Mouse (Mus musculus) ES-Bruce4 (cell line): ENCODE measurements around the gene Eaf2. TPM values are rescaled to one million over a fixed set of nuclear protein-coding genes. Genes with fewer than 3 reads are reported as not detected.

ENCODE experiments used
- H3K27ac ChIP-seq: 2 replicates; pipeline ENCODE4 v1.5.1; 2012; ENCODE audit warnings: low read length, inconsistent platforms; ENCODE audit not compliant: insufficient read depth
- H3K27me3 ChIP-seq: 2 replicates; pipeline ENCODE4 v1.6.1; 2012; ENCODE audit warnings: mild to moderate bottlenecking, low read length, inconsistent platforms; ENCODE audit not compliant: control insufficient read depth, poor library complexity, insufficient read depth, severe bottlenecking
- H3K36me3 ChIP-seq: 2 replicates; pipeline ENCODE4 v1.6.1; 2012; ENCODE audit warnings: inconsistent platforms, mild to moderate bottlenecking, low read length, moderate library complexity; ENCODE audit not compliant: control insufficient read depth, poor library complexity, insufficient read depth, severe bottlenecking
- H3K4me1 ChIP-seq: one replicate; pipeline ENCODE4 v1.8.1; 2011; ENCODE audit warnings: low read length; ENCODE audit not compliant: control insufficient read depth, insufficient read depth
- H3K4me3 ChIP-seq: 2 replicates; pipeline ENCODE4 v1.5.1; 2011; ENCODE audit warnings: low read depth, mild to moderate bottlenecking, low read length
- H3K9ac ChIP-seq: 2 replicates; pipeline ENCODE4 v1.6.1; 2012; ENCODE audit warnings: low read depth, mild to moderate bottlenecking, inconsistent platforms; ENCODE audit not compliant: poor library complexity, severe bottlenecking
- H3K9me3 ChIP-seq: replicated peaks from 2 replicates; pipeline ENCODE4 v1.6.1; 2012; ENCODE audit warnings: mild to moderate bottlenecking, low read length, inconsistent platforms; ENCODE audit not compliant: control insufficient read depth, poor library complexity, insufficient read depth, severe bottlenecking
- CTCF ChIP-seq: IDR thresholded peaks from one replicate; pipeline ENCODE4 v1.8.1; 2011; ENCODE audit warnings: low read depth, low read length
- EP300 ChIP-seq: IDR thresholded peaks from 2 replicates; pipeline ENCODE4 v1.6.1; 2011; ENCODE audit warnings: low read depth, low read length; ENCODE audit not compliant: insufficient read depth
- POLR2A ChIP-seq: IDR thresholded peaks from one replicate; pipeline ENCODE4 v1.8.1; 2011; ENCODE audit warnings: low read length; ENCODE audit not compliant: insufficient read depth
- polyA plus RNA-seq: library from polyadenylated mRNA; stranded (reverse); fragments of >200 nt; gene quantifications from 2 replicates; pipeline ENCODE4 v1.2.4, GENCODE M21; 2011; ENCODE audit warnings: low read depth; ENCODE audit not compliant: missing spikeins, insufficient read depth, insufficient read length

Eaf2 gene
- polyA plus RNA-seq, 1 experiment: 2.4 TPM

GRCm38 (mm10) chr16:36790166-36790565 is 84.6 kb downstream of the Eaf2 start:
- H3K9me3 ChIP-seq: no peaks in the 10 kb centered on the region
- no peaks in the 10 kb centered on the region for H3K27me3 ChIP-seq
- H3K4me1 ChIP-seq: no peaks in the 10 kb centered on the region
- no peaks in the 10 kb centered on the region for H3K36me3 ChIP-seq
- no peak overlapping the region for H3K9ac ChIP-seq
- H3K4me3 ChIP-seq: no peak overlapping the region
- H3K27ac ChIP-seq: no peak overlapping the region
- TF ChIP-seq CTCF: no peak

DNA sequence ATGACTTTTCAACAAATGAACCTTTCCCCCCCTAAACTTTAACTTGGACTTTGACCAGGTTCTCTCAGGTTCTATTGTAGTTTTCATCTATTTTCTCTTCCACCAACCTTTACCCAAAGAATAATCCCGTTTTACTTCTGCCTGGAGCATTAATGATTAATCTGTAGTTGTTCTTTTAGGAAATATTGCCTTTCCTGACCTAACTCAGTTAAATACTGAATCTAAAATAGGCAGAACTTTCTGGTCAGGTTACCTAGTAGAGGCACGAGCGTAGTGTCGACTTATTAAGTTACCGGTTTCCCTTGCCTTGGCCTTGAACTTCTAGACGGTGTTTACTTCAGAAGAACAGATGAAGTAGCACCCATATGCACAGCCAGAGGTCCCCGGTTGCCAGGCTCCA is 88.3 kb downstream of the Eaf2 start:
- Histone ChIP-seq H3K4me3 (no peak overlapping the region), H3K4me1 (no peaks in the 10 kb centered on the region), H3K27ac (no peak overlapping the region), H3K36me3 (no peaks in the 10 kb centered on the region), H3K9ac (no peak overlapping the region), H3K9me3 (no peaks in the 10 kb centered on the region), H3K27me3 (no peaks in the 10 kb centered on the region)
- no peak for TF ChIP-seq CTCF
- no peak for TF ChIP-seq EP300
- TF ChIP-seq POLR2A: no peak

DNA sequence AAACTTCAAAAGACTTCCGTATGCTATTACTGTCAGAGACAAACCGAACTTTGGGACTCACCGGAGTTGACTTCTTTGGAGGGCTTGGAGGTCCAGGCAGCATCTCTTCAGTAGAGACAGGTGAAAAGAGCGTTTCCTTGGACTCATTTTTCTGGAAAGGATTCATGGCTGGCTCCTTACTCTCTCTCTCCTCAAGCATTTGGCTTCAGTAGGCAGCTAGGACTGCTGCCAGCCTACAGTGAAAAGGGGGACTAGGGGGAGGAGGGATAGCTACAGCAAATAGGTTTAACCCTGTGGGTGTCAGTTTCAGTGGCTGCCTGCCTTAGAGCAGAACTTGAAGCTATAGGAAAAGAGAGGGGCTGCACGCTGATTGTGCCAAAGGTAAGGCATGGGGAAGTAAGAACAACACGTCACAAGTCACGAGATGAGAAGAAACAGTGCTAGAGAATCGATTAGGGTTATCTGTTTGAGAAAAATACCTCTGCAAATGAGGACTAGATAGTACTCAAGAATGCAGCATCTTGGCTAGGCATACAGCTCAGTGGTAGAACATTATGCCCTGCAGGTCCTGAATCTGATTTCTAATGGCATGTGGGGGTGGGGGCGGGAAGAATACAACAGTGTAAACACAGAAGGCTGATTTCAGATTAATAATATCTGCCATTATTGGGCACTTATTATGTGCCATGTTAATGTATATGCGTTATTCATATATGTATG is 90.0 kb downstream of the Eaf2 start, which contains the start of gene Slc15a2:
Gene Slc15a2 (minus strand): TSS at position 369 of the 720 bp plus-strand sequence.
- no peaks in the 10 kb centered on the region for H3K36me3 ChIP-seq
- no peak within 1 kb of the TSS for H3K27ac ChIP-seq
- no peak within 1 kb of the TSS for H3K4me3 ChIP-seq
- TF ChIP-seq CTCF: no peak
- no peak for TF ChIP-seq EP300
- no peak for TF ChIP-seq POLR2A
- no peaks in the 10 kb centered on the region for H3K9me3 ChIP-seq
- no peaks in the 10 kb centered on the region for H3K4me1 ChIP-seq
- H3K27me3 ChIP-seq: no peaks in the 10 kb centered on the region
- H3K9ac ChIP-seq: no peak within 1 kb of the TSS

- Histone ChIP-seq H3K4me1 (no peaks in the 10 kb centered on the region), H3K27me3 (no peaks in the 10 kb centered on the region), H3K36me3 (no peaks in the 10 kb centered on the region), H3K27ac (no peak overlapping the region), H3K9me3 (no peaks in the 10 kb centered on the region), H3K9ac (no peak overlapping the region), H3K4me3 (no peak overlapping the region)
- TF ChIP-seq CTCF: no peak
- no peak for TF ChIP-seq EP300
- no peak for TF ChIP-seq POLR2A
These were observed 90.7 kb downstream of the Eaf2 start for GRCm38 (mm10) chr16:36784146-36784545.

GRCm38 (mm10) chr16:36775658-36776057 is 99.1 kb downstream of the Eaf2 start:
- H3K4me3 ChIP-seq: no peak overlapping the region
- no peak for TF ChIP-seq EP300
- no peak for TF ChIP-seq POLR2A
- no peak for TF ChIP-seq CTCF
- no peaks in the 10 kb centered on the region for H3K9me3 ChIP-seq

GRCm38 (mm10) chr16:36772996-36773395 is 101.8 kb downstream of the Eaf2 start:
- TF ChIP-seq EP300 (no peak), CTCF (no peak), POLR2A (no peak)
- H3K27ac ChIP-seq: no peak overlapping the region
- no peak overlapping the region for H3K9ac ChIP-seq

More at GRCm38 (mm10) chr16:36775658-36776057, 99.1 kb downstream of the Eaf2 start:
- Histone ChIP-seq H3K9ac (no peak overlapping the region), H3K27me3 (no peaks in the 10 kb centered on the region), H3K36me3 (no peaks in the 10 kb centered on the region), H3K27ac (no peak overlapping the region), H3K4me1 (no peaks in the 10 kb centered on the region)

More at GRCm38 (mm10) chr16:36772996-36773395, 101.8 kb downstream of the Eaf2 start:
- Histone ChIP-seq H3K36me3 (no peaks in the 10 kb centered on the region), H3K9me3 (no peaks in the 10 kb centered on the region), H3K4me1 (no peaks in the 10 kb centered on the region), H3K27me3 (no peaks in the 10 kb centered on the region), H3K4me3 (no peak overlapping the region)
